Mouse (Mus musculus) lung, embryonic 15.5 days (tissue): ENCODE results near the gene Nucks1. TPM values are rescaled to one million over a fixed set of nuclear protein-coding genes. Genes with fewer than 3 reads are reported as not detected.

ENCODE experiments used
- polyA plus RNA-seq: library from polyadenylated mRNA; unstranded; fragments of >200 nt; fragmentation: Nextera tagmentation; extraction: Ambion mirVana; gene quantifications from 2 replicates; pipeline ENCODE4 v1.2.1, GENCODE M21; 2015

The Nucks1 gene
- polyA plus RNA-seq, 1 experiment from 2014 or later: 80.3 TPM

Other genes with a start within 250 kb of the Nucks1 start
- 2.3 and 3.0 TPM in 2 replicates for gene Rab7b, start 221.8 kb upstream of the Nucks1 start, polyA plus RNA-seq
- 4.2 and 5.3 TPM in 2 replicates for gene Slc26a9, start 166.5 kb upstream of the Nucks1 start, polyA plus RNA-seq
- gene Pm20d1, start 113.2 kb upstream of the Nucks1 start, polyA plus RNA-seq: 0.30 and 0.77 TPM in 2 replicates
- gene Slc41a1, start 83.0 kb upstream of the Nucks1 start, polyA plus RNA-seq: 12.8 and 13.0 TPM in 2 replicates
- 20.9 and 22.5 TPM in 2 replicates for gene Rab29, start 43.3 kb upstream of the Nucks1 start, polyA plus RNA-seq
- 2.3 and 2.7 TPM in 2 replicates for gene Slc45a3, start 52.4 kb downstream of the Nucks1 start, polyA plus RNA-seq
- gene Elk4, start 97.1 kb downstream of the Nucks1 start, polyA plus RNA-seq: 24.2 and 28.6 TPM in 2 replicates
- gene Mfsd4a, start 157.5 kb downstream of the Nucks1 start, polyA plus RNA-seq: 15.0 and 16.3 TPM in 2 replicates
- 6.5 and 7.7 TPM in 2 replicates for gene Cdk18, start 229.2 kb downstream of the Nucks1 start, polyA plus RNA-seq